Mouse (Mus musculus): Measurements from ENCODE around the gene Spag16. TPM values are rescaled to one million over a fixed set of nuclear protein-coding genes. Genes with fewer than 3 reads are reported as not detected.

Spag16 gene
- polyA plus RNA-seq, 1 experiment from 2014 or later, result 1.7 TPM

DNA sequence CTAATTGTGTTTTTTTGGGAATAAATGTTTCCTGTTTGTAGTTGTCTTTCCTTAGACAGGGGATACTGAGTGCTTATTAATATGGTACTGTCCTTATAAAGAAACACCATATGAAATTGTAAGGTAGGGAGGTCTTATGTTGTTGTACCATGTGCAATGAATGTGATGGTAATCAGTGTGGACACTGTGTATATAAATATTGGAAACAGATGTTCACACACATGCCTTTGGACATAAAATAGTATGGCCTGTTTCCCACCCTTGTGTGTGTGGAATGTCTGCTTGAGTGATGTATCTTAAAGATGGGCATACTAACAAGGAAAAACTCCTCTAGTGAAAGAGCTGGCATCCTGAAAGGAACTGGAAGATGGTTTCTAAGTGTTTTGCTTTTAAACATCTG, 692.1 kb downstream of the Spag16 start:
- no peak for ATAC-seq (ENCODE audit: low read depth)
- H3K9me3 ChIP-seq (ENCODE audit: control insufficient read depth, low read length), result no peaks in the 10 kb centered on the region
- H3K4me3 ChIP-seq (ENCODE audit: low read depth, low read length), result no peak overlapping the region
- H3K27me3 ChIP-seq (ENCODE audit: control insufficient read depth, insufficient read depth, low read length), result no peaks in the 10 kb centered on the region
- H3K36me3 ChIP-seq (ENCODE audit: control insufficient read depth, insufficient read depth, low read length), result no peaks in the 10 kb centered on the region
- no peak overlapping the region for H3K27ac ChIP-seq (ENCODE audit: low read depth, low read length)
- no peak overlapping the region for H3K9ac ChIP-seq (replicated peaks; ENCODE audit: low read depth, low read length)
- H3K4me1 ChIP-seq (ENCODE audit: control insufficient read depth, insufficient read depth, low read length), result no peaks in the 10 kb centered on the region
- H3K4me2 ChIP-seq (ENCODE audit: low read depth, low read length), result no peak overlapping the region

- Histone ChIP-seq H3K27ac (ENCODE audit: low read depth, low read length) (no peak overlapping the region), H3K36me3 (ENCODE audit: control insufficient read depth, insufficient read depth, low read length) (no peaks in the 10 kb centered on the region), H3K27me3 (ENCODE audit: control insufficient read depth, insufficient read depth, low read length) (no peaks in the 10 kb centered on the region), H3K4me1 (ENCODE audit: control insufficient read depth, insufficient read depth, low read length) (no peaks in the 10 kb centered on the region), H3K4me2 (ENCODE audit: low read depth, low read length) (no peak overlapping the region), H3K9ac (replicated peaks; ENCODE audit: low read depth, low read length) (no peak overlapping the region), H3K4me3 (ENCODE audit: low read depth, low read length) (no peak overlapping the region), H3K9me3 (ENCODE audit: control insufficient read depth, low read length) (no peaks in the 10 kb centered on the region)
- no peak for ATAC-seq (ENCODE audit: low read depth)
- 55% methylated on average over 2 of the region's 2 CpGs for WGBS
Measured at GRCm38 (mm10) chr1:70527134-70527533, 700.4 kb downstream of the Spag16 start.

- no peaks in the 10 kb centered on the region for H3K9me3 ChIP-seq (ENCODE audit: control insufficient read depth, low read length)
- H3K36me3 ChIP-seq (ENCODE audit: control insufficient read depth, insufficient read depth, low read length), result no peaks in the 10 kb centered on the region
- H3K27me3 ChIP-seq (ENCODE audit: control insufficient read depth, insufficient read depth, low read length), result no peaks in the 10 kb centered on the region
- no peak overlapping the region for H3K9ac ChIP-seq (replicated peaks; ENCODE audit: low read depth, low read length)
- 78% methylated on average over 2 of the region's 2 CpGs for WGBS
- no peaks in the 10 kb centered on the region for H3K4me1 ChIP-seq (ENCODE audit: control insufficient read depth, insufficient read depth, low read length)
- no peak overlapping the region for H3K27ac ChIP-seq (ENCODE audit: low read depth, low read length)
- no peak overlapping the region for H3K4me2 ChIP-seq (ENCODE audit: low read depth, low read length)
- no peak for ATAC-seq (ENCODE audit: low read depth)
- H3K4me3 ChIP-seq (ENCODE audit: low read depth, low read length), result no peak overlapping the region
Measured at GRCm38 (mm10) chr1:70529771-70530170, 703.0 kb downstream of the Spag16 start.

DNA sequence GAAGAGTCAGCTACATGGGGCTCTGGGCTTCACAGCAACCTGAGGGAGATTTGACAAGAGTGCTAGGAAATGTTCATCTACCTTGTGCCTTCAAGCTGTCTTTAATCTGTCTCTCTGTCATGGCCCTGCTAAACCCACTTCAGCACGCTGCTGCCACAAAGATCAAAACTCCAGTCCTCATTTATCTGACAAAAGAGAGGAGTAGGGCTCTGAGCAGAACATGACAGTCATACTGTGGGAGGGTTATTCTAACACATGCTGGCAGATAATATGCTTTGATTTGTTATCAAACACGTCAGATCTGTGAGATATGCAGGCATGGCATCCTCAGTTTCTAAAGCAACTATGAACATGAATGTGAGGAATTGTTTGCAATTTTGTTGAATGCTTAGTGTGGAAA, 725.1 kb downstream of the Spag16 start:
- no peak for ATAC-seq (ENCODE audit: low read depth)
- no peak overlapping the region for H3K9ac ChIP-seq (replicated peaks; ENCODE audit: low read depth, low read length)
- no peaks in the 10 kb centered on the region for H3K4me1 ChIP-seq (ENCODE audit: control insufficient read depth, insufficient read depth, low read length)
- 76% methylated on average over 2 of the region's 2 CpGs for WGBS
- H3K27ac ChIP-seq (ENCODE audit: low read depth, low read length), result no peak overlapping the region
- H3K4me3 ChIP-seq (ENCODE audit: low read depth, low read length), result no peak overlapping the region
- H3K27me3 ChIP-seq (ENCODE audit: control insufficient read depth, insufficient read depth, low read length), result no peaks in the 10 kb centered on the region
- H3K4me2 ChIP-seq (ENCODE audit: low read depth, low read length), result no peak overlapping the region
- H3K36me3 ChIP-seq (ENCODE audit: control insufficient read depth, insufficient read depth, low read length), result no peaks in the 10 kb centered on the region
- H3K9me3 ChIP-seq (ENCODE audit: control insufficient read depth, low read length), result no peaks in the 10 kb centered on the region

- no peak overlapping the region for H3K9ac ChIP-seq (replicated peaks; ENCODE audit: low read depth, low read length)
- H3K9me3 ChIP-seq (ENCODE audit: control insufficient read depth, low read length), result no peaks in the 10 kb centered on the region; the same call in 1 of the 2 replicates
- H3K36me3 ChIP-seq (ENCODE audit: control insufficient read depth, insufficient read depth, low read length), result no peaks in the 10 kb centered on the region
- no peaks in the 10 kb centered on the region for H3K27me3 ChIP-seq (ENCODE audit: control insufficient read depth, insufficient read depth, low read length)
- ATAC-seq (ENCODE audit: low read depth), result no peak
- H3K4me2 ChIP-seq (ENCODE audit: low read depth, low read length), result no peak overlapping the region
- no peaks in the 10 kb centered on the region for H3K4me1 ChIP-seq (ENCODE audit: control insufficient read depth, insufficient read depth, low read length)
- no peak overlapping the region for H3K4me3 ChIP-seq (ENCODE audit: low read depth, low read length)
- no peak overlapping the region for H3K27ac ChIP-seq (ENCODE audit: low read depth, low read length)
- WGBS, result 68% methylated on average over 3 of the region's 3 CpGs
Measured at GRCm38 (mm10) chr1:70621805-70622204, 795.0 kb downstream of the Spag16 start.

- no peak for ATAC-seq (ENCODE audit: low read depth)
- H3K4me1 ChIP-seq (ENCODE audit: control insufficient read depth, insufficient read depth, low read length), result no peaks in the 10 kb centered on the region
- no peak overlapping the region for H3K27ac ChIP-seq (ENCODE audit: low read depth, low read length)
- no peak overlapping the region for H3K4me2 ChIP-seq (ENCODE audit: low read depth, low read length)
- H3K4me3 ChIP-seq (ENCODE audit: low read depth, low read length), result no peak overlapping the region
- 19% methylated on average over 5 of the region's 5 CpGs for WGBS
- no peak overlapping the region for H3K9ac ChIP-seq (replicated peaks; ENCODE audit: low read depth, low read length)
- H3K36me3 ChIP-seq (ENCODE audit: control insufficient read depth, insufficient read depth, low read length), result no peaks in the 10 kb centered on the region
- H3K27me3 ChIP-seq (ENCODE audit: control insufficient read depth, insufficient read depth, low read length), result no peaks in the 10 kb centered on the region
- no peaks in the 10 kb centered on the region; the same call in 1 of the 2 replicates for H3K9me3 ChIP-seq (ENCODE audit: control insufficient read depth, low read length)
Measured at GRCm38 (mm10) chr1:70624803-70625460, 798.2 kb downstream of the Spag16 start.

GRCm38 (mm10) chr1:70652719-70653118, 825.9 kb downstream of the Spag16 start:
- no peaks in the 10 kb centered on the region for H3K27me3 ChIP-seq (ENCODE audit: control insufficient read depth, insufficient read depth, low read length)
- no peak overlapping the region for H3K9ac ChIP-seq (replicated peaks; ENCODE audit: low read depth, low read length)
- no peaks in the 10 kb centered on the region for H3K4me1 ChIP-seq (ENCODE audit: control insufficient read depth, insufficient read depth, low read length)
- H3K9me3 ChIP-seq (ENCODE audit: control insufficient read depth, low read length), result no peaks in the 10 kb centered on the region
- H3K27ac ChIP-seq (ENCODE audit: low read depth, low read length), result no peak overlapping the region
- H3K36me3 ChIP-seq (ENCODE audit: control insufficient read depth, insufficient read depth, low read length), result no peaks in the 10 kb centered on the region
- H3K4me3 ChIP-seq (ENCODE audit: low read depth, low read length), result no peak overlapping the region
- no peak for ATAC-seq (ENCODE audit: low read depth)
- 91% methylated on average over 4 of the region's 4 CpGs for WGBS
- no peak overlapping the region for H3K4me2 ChIP-seq (ENCODE audit: low read depth, low read length)

GRCm38 (mm10) chr1:70692529-70692928, 865.8 kb downstream of the Spag16 start:
- Histone ChIP-seq H3K9me3 (ENCODE audit: control insufficient read depth, low read length) (no peaks in the 10 kb centered on the region), H3K27me3 (ENCODE audit: control insufficient read depth, insufficient read depth, low read length) (no peaks in the 10 kb centered on the region), H3K27ac (ENCODE audit: low read depth, low read length) (no peak overlapping the region), H3K4me2 (ENCODE audit: low read depth, low read length) (no peak overlapping the region), H3K4me3 (ENCODE audit: low read depth, low read length) (no peak overlapping the region), H3K9ac (replicated peaks; ENCODE audit: low read depth, low read length) (no peak overlapping the region), H3K36me3 (ENCODE audit: control insufficient read depth, insufficient read depth, low read length) (no peaks in the 10 kb centered on the region), H3K4me1 (ENCODE audit: control insufficient read depth, insufficient read depth, low read length) (no peaks in the 10 kb centered on the region)
- no peak for ATAC-seq (ENCODE audit: low read depth)
- WGBS, result 89% methylated on average over 2 of the region's 2 CpGs

- WGBS, result 85% methylated on average over 5 of the region's 5 CpGs
Measured at GRCm38 (mm10) chr1:70700270-70700669, 873.5 kb downstream of the Spag16 start.

More at GRCm38 (mm10) chr1:70700270-70700669, 873.5 kb downstream of the Spag16 start:
- no peak overlapping the region for H3K4me3 ChIP-seq (ENCODE audit: low read depth, low read length)
- H3K36me3 ChIP-seq (ENCODE audit: control insufficient read depth, insufficient read depth, low read length), result no peaks in the 10 kb centered on the region
- no peaks in the 10 kb centered on the region for H3K27me3 ChIP-seq (ENCODE audit: control insufficient read depth, insufficient read depth, low read length)
- no peak overlapping the region for H3K27ac ChIP-seq (ENCODE audit: low read depth, low read length)
- no peaks in the 10 kb centered on the region for H3K9me3 ChIP-seq (ENCODE audit: control insufficient read depth, low read length)
- no peak for ATAC-seq (ENCODE audit: low read depth)
- no peak overlapping the region for H3K9ac ChIP-seq (replicated peaks; ENCODE audit: low read depth, low read length)
- H3K4me1 ChIP-seq (ENCODE audit: control insufficient read depth, insufficient read depth, low read length), result no peaks in the 10 kb centered on the region
- H3K4me2 ChIP-seq (ENCODE audit: low read depth, low read length), result no peak overlapping the region

Data from neural tube, embryonic 14.5 days (tissue).